8 mouse cellular contexts compared by ENCODE assay signal in the genomic region with DNA sequence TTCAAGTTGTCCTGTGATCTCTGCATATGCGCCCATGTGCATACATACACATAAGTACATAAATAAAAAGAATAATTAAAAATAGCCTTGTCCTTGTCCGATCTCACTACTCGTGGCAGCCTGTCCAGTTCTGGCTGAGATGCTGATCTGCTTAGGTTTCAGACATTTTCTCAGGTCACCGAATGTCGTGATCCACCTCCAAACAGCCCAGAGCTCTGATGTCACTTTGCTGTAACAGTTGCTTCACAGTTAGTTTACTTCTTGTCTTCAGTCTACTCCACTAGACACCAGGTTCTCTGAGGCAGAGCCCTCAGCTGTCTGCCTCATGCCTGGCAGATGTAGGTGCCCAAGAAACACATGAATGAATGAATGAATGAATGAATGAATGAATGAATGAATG. TPM values are rescaled to one million over a fixed set of nuclear protein-coding genes. Genes with fewer than 3 reads are reported as not detected.
DNase-seq lines count a peak whose midpoint lies in the region; ATAC-seq and TF ChIP-seq lines count a peak whose summit lies in the region.

No protein-coding gene starts in this region.

- WGBS in cerebellum, adult 2 months: 22% methylated on average over 5 of the region's 5 CpGs
- 70% methylated on average over 5 of the region's 5 CpGs for WGBS in forebrain, embryonic 16.5 days
- 32% methylated on average over 5 of the region's 5 CpGs for WGBS in macrophage (ENCODE audit: missing documents)

- H3K4me1 ChIP-seq in cerebellum, adult 2 months (ENCODE audit: control insufficient read depth, insufficient read depth, low read length): peaks cover 13% of the 10 kb centered on the region; the same call in 1 of the 2 replicates
- H3K4me1 ChIP-seq in forebrain, embryonic 16.5 days (replicated peaks; ENCODE audit: control insufficient read depth, insufficient read depth, low read length): peaks cover 22% of the 10 kb centered on the region

- no peaks in the 10 kb centered on the region for H3K27me3 ChIP-seq in cerebellum, adult 2 months (ENCODE audit: control insufficient read depth, insufficient read depth, low read length)
- H3K27me3 ChIP-seq in C2C12 (ENCODE audit: control insufficient read depth, insufficient read depth, insufficient read length): no peaks in the 10 kb centered on the region
- 0 out of 2 replicates have a peak, but pooled peaks cover 2% of the 10 kb centered on the region for H3K27me3 ChIP-seq in forebrain, embryonic 16.5 days (replicated peaks; ENCODE audit: control insufficient read depth, insufficient read depth, low read length)

- no peaks in the 10 kb centered on the region for H3K36me3 ChIP-seq in C2C12 (ENCODE audit: control insufficient read depth, insufficient read depth)
- H3K36me3 ChIP-seq in forebrain, embryonic 16.5 days (ENCODE audit: control insufficient read depth, insufficient read depth): no peaks in the 10 kb centered on the region
- no peaks in the 10 kb centered on the region for H3K36me3 ChIP-seq in macrophage (ENCODE audit: inconsistent target)

- H3K79me2 ChIP-seq in C2C12 (ENCODE audit: control insufficient read depth, insufficient read depth) (no peaks in the 10 kb centered on the region), macrophage (ENCODE audit: inconsistent target) (no peaks in the 10 kb centered on the region)

- no peaks in the 10 kb centered on the region for H3K9me3 ChIP-seq in forebrain, embryonic 16.5 days (ENCODE audit: control insufficient read depth, low read length)

- peaks cover 1% of the 10 kb centered on the region for H3K79me3 ChIP-seq in C2C12 (ENCODE audit: low read depth)

- no peak for DNase-seq in cerebellum, adult 2 months
- no peak for DNase-seq in cerebellum, adult 18-20 months
- DNase-seq in frontal cortex, postnatal 10 days (ENCODE audit: low spot score in 2 of 2): no peak
- DNase-seq in embryo, embryonic 9.5 days (ENCODE audit: extremely low spot score): no peak

- no peak for TF ChIP-seq POLR2A in cerebellum, adult 2 months (IDR thresholded peaks at IDR 0.05; ENCODE audit: borderline replicate concordance, insufficient read depth, low read length)

- no peak for ATAC-seq in forebrain, embryonic 16.5 days
- no peak for ATAC-seq in inflammation-experienced regulatory T-cells, adult 6 months

- H3K4me2 ChIP-seq in forebrain, embryonic 16.5 days (ENCODE audit: low read length): peak overlapping the region; percentile 39

- no peak for TF ChIP-seq CTCF in cerebellum, adult 2 months (IDR thresholded peaks at IDR 0.05; ENCODE audit: borderline replicate concordance, insufficient read depth, low read depth, low read length)
- TF ChIP-seq CTCF in C2C12 (IDR thresholded peaks at IDR 0.05; ENCODE audit: control insufficient read depth, insufficient read depth, insufficient read length): no peak

- no peak overlapping the region for H3K27ac ChIP-seq in cerebellum, adult 2 months (ENCODE audit: insufficient read depth, low read length)
- no peak overlapping the region for H3K27ac ChIP-seq in forebrain, embryonic 16.5 days (ENCODE audit: low read length)
- H3K27ac ChIP-seq in macrophage: 0 out of 2 replicates have a peak overlapping the region, but pooled peaks have one; percentile 7

- no peak overlapping the region for H3K9ac ChIP-seq in forebrain, embryonic 16.5 days (replicated peaks; ENCODE audit: low read depth, low read length)

- peak overlapping the region; percentile 60 for H3K4me3 ChIP-seq in cerebellum, adult 2 months (replicated peaks; ENCODE audit: insufficient read depth, low read depth, low read length)
- H3K4me3 ChIP-seq in C2C12 (ENCODE audit: insufficient read depth, poor library complexity, severe bottlenecking) (peak overlapping the region; percentile 21), macrophage (ENCODE audit: inconsistent target) (peak overlapping the region; percentile 19)
- H3K4me3 ChIP-seq in forebrain, embryonic 16.5 days (replicated peaks; ENCODE audit: low read length): peak overlapping the region; percentile 9; the same call in 1 of the 2 replicates

- peak overlapping the region; percentile 51 for H3ac ChIP-seq in C2C12 (ENCODE audit: control insufficient read depth, insufficient read length, low read depth)

TF ChIP-seq in C2C12, 6 proteins besides CTCF, POLR2A, EP300 and RAD21:
- TF ChIP-seq MYOG (IDR thresholded peaks at IDR 0.05; ENCODE audit: control insufficient read depth, extremely low read depth, insufficient read length) (no peak), MAX (IDR thresholded peaks at IDR 0.05) (no peak), CEBPB (IDR thresholded peaks at IDR 0.05; ENCODE audit: low read depth) (no peak)

RNA-seq across cellular contexts. Expression of gene Ier5l, which starts 9.6 kb away (rescaled TPM):
- polyA plus RNA-seq in cerebellum, adult 2 months (2012; rRNA removed): 5.1 and 7.5 TPM in 2 replicates
- polyA plus RNA-seq in C2C12 (2012; fragmentation: generic; extraction: Trizol): 61.4 TPM
- polyA plus RNA-seq in forebrain, embryonic 16.5 days (2015; fragmentation: Nextera tagmentation; extraction: Ambion mirVana): 1.5 and 1.8 TPM in 2 replicates
- 1 to 10 TPM in 5 of 26 experiments, under 1 TPM in 16, not detected in 5; 0.31 to 6.4 (median 0.72) TPM for total RNA-seq in macrophage (2018; cell fraction: chromatin; rRNA removed)
- total RNA-seq in macrophage (2018; cell fraction: cytosol; rRNA removed): 10 to 100 TPM in 3 of 26 experiments, 1 to 10 TPM in 13, under 1 TPM in 10; 0.11 to 10.3 (median 1.2) TPM
- 1 to 10 TPM in 8 of 26 experiments, under 1 TPM in 17, not detected in 1; 0.18 to 6.9 (median 0.66) TPM for total RNA-seq in macrophage (2018; cell fraction: nucleus; rRNA removed)
- 2.4 to 6.5 TPM (median 4.4 TPM) in 3 replicates for polyA plus RNA-seq in macrophage (2018)
- polyA plus RNA-seq in inflammation-experienced regulatory T-cells, adult 6 months (2017; shearing (Covaris generic)): not detected

RNA-seq across cellular contexts. Expression of gene Ptpa, which starts 48.6 kb away (rescaled TPM):
- 204 and 207 TPM in 2 replicates for polyA plus RNA-seq in cerebellum, adult 2 months (2012; rRNA removed)
- polyA plus RNA-seq in C2C12 (2012; fragmentation: generic; extraction: Trizol) (213 TPM), macrophage (2018) (54.9 to 121 TPM (median 116 TPM) in 3 replicates)
- polyA plus RNA-seq in forebrain, embryonic 16.5 days (2015; fragmentation: Nextera tagmentation; extraction: Ambion mirVana): 146 and 163 TPM in 2 replicates
- total RNA-seq in macrophage (2018; cell fraction: chromatin; rRNA removed): 100 to 1,000 TPM in 11 of 26 experiments, 10 to 100 TPM in 15; 20.3 to 162 (median 87.2) TPM
- total RNA-seq in macrophage (2018; cell fraction: cytosol; rRNA removed): 100 to 1,000 TPM in 12 of 26 experiments, 10 to 100 TPM in 14; 72.0 to 130 (median 96.1) TPM
- 100 to 1,000 TPM in 12 of 26 experiments, 10 to 100 TPM in 14; 38.4 to 151 (median 88.4) TPM for total RNA-seq in macrophage (2018; cell fraction: nucleus; rRNA removed)
- polyA plus RNA-seq in inflammation-experienced regulatory T-cells, adult 6 months (2017; shearing (Covaris generic)): 10 to 100 TPM; 36.5 to 78.0 (median 49.8) TPM

RNA-seq across cellular contexts. Expression of gene Crat, which starts 48.8 kb away (rescaled TPM):
- polyA plus RNA-seq in cerebellum, adult 2 months (2012; rRNA removed): 50.9 and 52.1 TPM in 2 replicates
- polyA plus RNA-seq in C2C12 (2012; fragmentation: generic; extraction: Trizol) (22.5 TPM), macrophage (2018) (37.2 to 68.4 TPM (median 59.5 TPM) in 3 replicates)
- 21.3 and 21.4 TPM in 2 replicates for polyA plus RNA-seq in forebrain, embryonic 16.5 days (2015; fragmentation: Nextera tagmentation; extraction: Ambion mirVana)
- total RNA-seq in macrophage (2018; cell fraction: chromatin; rRNA removed): 10 to 100 TPM in 23 of 26 experiments, 1 to 10 TPM in 3; 5.1 to 67.3 (median 23.7) TPM
- 10 to 100 TPM; 28.0 to 69.0 (median 38.0) TPM for total RNA-seq in macrophage (2018; cell fraction: cytosol; rRNA removed)
- total RNA-seq in macrophage (2018; cell fraction: nucleus; rRNA removed): 10 to 100 TPM in 25 of 26 experiments, 1 to 10 TPM in 1; 9.1 to 56.5 (median 24.8) TPM
- polyA plus RNA-seq in inflammation-experienced regulatory T-cells, adult 6 months (2017; shearing (Covaris generic)): 1 to 10 TPM; 1.8 to 2.6 (median 1.9) TPM

Comparison
In these comparisons a context has a peak if more than half of its experiments do, and no peak if none do; other contexts are left out.
1. H3K4me3 ChIP-seq: peak in every context shown above with its lines; median percentile 60 in cerebellum, adult 2 months; 21 in C2C12; 19 in macrophage; 9 in forebrain, embryonic 16.5 days.